Mouse (Mus musculus): Measurements from ENCODE around the gene Vapa. TPM values are rescaled to one million over a fixed set of nuclear protein-coding genes. Genes with fewer than 3 reads are reported as not detected.

The Vapa gene
- total RNA-seq (2021): 10 to 100 TPM; 86.1 to 91.4 TPM
- polyA plus RNA-seq (2012; rRNA removed): 14.3 and 21.0 TPM in 2 replicates
- long read RNA-seq, transcript Vapa-201 (6 exons, 3,369 nt): major isoform, 232 of 253 reads
- long read RNA-seq, partial matches to known transcripts: 2 of 253 reads
- long read RNA-seq, other reads (novel, unspliced or antisense): 19 of 253 reads

GRCm38 (mm10) chr17:65613463-65614412 lies at the start of gene Vapa:
TSS of gene Vapa (minus strand) at chr17:65613555.
- intact Hi-C loops (cut with DNase I): loop anchor here (2.0 kb wide), 2 partner anchors 171 to 487 kb away; partner anchors contain the start of gene Ndufv2
- WGBS: under 1% methylated on average over 83 of the region's 85 CpGs
- Histone ChIP-seq H3K79me2 (replicated peaks; ENCODE audit: control insufficient read depth, insufficient read depth, low read length) (peaks cover 9% of the 10 kb centered on the region), H3K27me3 (ENCODE audit: control insufficient read depth, insufficient read depth, low read length) (no peaks in the 10 kb centered on the region), H3K27ac (peak within 1 kb of the TSS; percentile 100), H3K4me1 (ENCODE audit: control insufficient read depth, insufficient read depth, low read length) (peaks cover 8% of the 10 kb centered on the region), H3K36me3 (ENCODE audit: control insufficient read depth, insufficient read depth, low read length) (peaks cover 19% of the 10 kb centered on the region), H3K4me3 (peak within 1 kb of the TSS; percentile 81), H3K9ac (ENCODE audit: low read depth, low read length) (peak within 1 kb of the TSS; percentile 96)
- DNase-seq: peak; percentile 99
- TF ChIP-seq CTCF (IDR thresholded peaks at IDR 0.05): no peak
- TF ChIP-seq POLR2A (IDR thresholded peaks at IDR 0.05; ENCODE audit: insufficient read depth, low read depth, low read length): peak; percentile 72
- TF ChIP-seq EP300 (IDR thresholded peaks at IDR 0.05; ENCODE audit: insufficient read depth, low read depth, low read length): peak; percentile 42; the same call in 1 of the 2 replicates

GRCm38 (mm10) chr17:65662662-65663061 lies 49.3 kb upstream of the Vapa start:
- H3K79me2 ChIP-seq (replicated peaks; ENCODE audit: control insufficient read depth, insufficient read depth, low read length): no peaks in the 10 kb centered on the region
- H3K4me3 ChIP-seq: no peak overlapping the region
- H3K9ac ChIP-seq (ENCODE audit: low read depth, low read length): no peak overlapping the region
- H3K27me3 ChIP-seq (ENCODE audit: control insufficient read depth, insufficient read depth, low read length): no peaks in the 10 kb centered on the region
- TF ChIP-seq EP300 (IDR thresholded peaks at IDR 0.05; ENCODE audit: insufficient read depth, low read depth, low read length) (no peak), CTCF (IDR thresholded peaks at IDR 0.05) (no peak), POLR2A (IDR thresholded peaks at IDR 0.05; ENCODE audit: insufficient read depth, low read depth, low read length) (no peak)
- no peak for DNase-seq
- 58% methylated on average over 3 of the region's 3 CpGs for WGBS
- no peaks in the 10 kb centered on the region; the same call in none of the 2 replicates for H3K4me1 ChIP-seq (ENCODE audit: control insufficient read depth, insufficient read depth, low read length)
- intact Hi-C loops (cut with DNase I): no loop called here
- no peak overlapping the region for H3K27ac ChIP-seq
- no peaks in the 10 kb centered on the region; the same call in 1 of the 2 replicates for H3K36me3 ChIP-seq (ENCODE audit: control insufficient read depth, insufficient read depth, low read length)

GRCm38 (mm10) chr17:65658416-65658815 lies 45.1 kb upstream of the Vapa start:
- H3K79me2 ChIP-seq (replicated peaks; ENCODE audit: control insufficient read depth, insufficient read depth, low read length): no peaks in the 10 kb centered on the region
- H3K36me3 ChIP-seq (ENCODE audit: control insufficient read depth, insufficient read depth, low read length): no peaks in the 10 kb centered on the region
- H3K4me1 ChIP-seq (ENCODE audit: control insufficient read depth, insufficient read depth, low read length): no peaks in the 10 kb centered on the region; the same call in 1 of the 2 replicates
- no peak overlapping the region for H3K9ac ChIP-seq (ENCODE audit: low read depth, low read length)
- intact Hi-C loops (cut with DNase I): no loop called here
- no peak for TF ChIP-seq EP300 (IDR thresholded peaks at IDR 0.05; ENCODE audit: insufficient read depth, low read depth, low read length)
- no peak for TF ChIP-seq POLR2A (IDR thresholded peaks at IDR 0.05; ENCODE audit: insufficient read depth, low read depth, low read length)
- TF ChIP-seq CTCF (IDR thresholded peaks at IDR 0.05): no peak
- no peak for DNase-seq
- WGBS: 52% methylated on average over 2 of the region's 2 CpGs
- H3K27ac ChIP-seq: no peak overlapping the region
- H3K4me3 ChIP-seq: no peak overlapping the region
- H3K27me3 ChIP-seq (ENCODE audit: control insufficient read depth, insufficient read depth, low read length): no peaks in the 10 kb centered on the region

- H3K27ac ChIP-seq: no peak overlapping the region
- WGBS: 94% methylated on average over 9 of the region's 9 CpGs
- no peak overlapping the region for H3K4me3 ChIP-seq
Measured at GRCm38 (mm10) chr17:65657958-65658357, 44.6 kb upstream of the Vapa start.

GRCm38 (mm10) chr17:65656731-65657130 lies 43.4 kb upstream of the Vapa start:
- H3K27me3 ChIP-seq (ENCODE audit: control insufficient read depth, insufficient read depth, low read length): no peaks in the 10 kb centered on the region
- TF ChIP-seq CTCF (IDR thresholded peaks at IDR 0.05) (no peak), POLR2A (IDR thresholded peaks at IDR 0.05; ENCODE audit: insufficient read depth, low read depth, low read length) (no peak), EP300 (IDR thresholded peaks at IDR 0.05; ENCODE audit: insufficient read depth, low read depth, low read length) (no peak)
- WGBS: 86% methylated on average over 6 of the region's 6 CpGs
- no peaks in the 10 kb centered on the region for H3K79me2 ChIP-seq (replicated peaks; ENCODE audit: control insufficient read depth, insufficient read depth, low read length)
- intact Hi-C loops (cut with DNase I): no loop called here
- no peaks in the 10 kb centered on the region for H3K36me3 ChIP-seq (ENCODE audit: control insufficient read depth, insufficient read depth, low read length)
- H3K4me1 ChIP-seq (ENCODE audit: control insufficient read depth, insufficient read depth, low read length): no peaks in the 10 kb centered on the region
- no peak overlapping the region for H3K9ac ChIP-seq (ENCODE audit: low read depth, low read length)
- no peak overlapping the region for H3K27ac ChIP-seq
- no peak overlapping the region for H3K4me3 ChIP-seq
- no peak for DNase-seq

More at GRCm38 (mm10) chr17:65657958-65658357, 44.6 kb upstream of the Vapa start:
- H3K27me3 ChIP-seq (ENCODE audit: control insufficient read depth, insufficient read depth, low read length): no peaks in the 10 kb centered on the region
- H3K36me3 ChIP-seq (ENCODE audit: control insufficient read depth, insufficient read depth, low read length): no peaks in the 10 kb centered on the region
- no peaks in the 10 kb centered on the region; the same call in 1 of the 2 replicates for H3K4me1 ChIP-seq (ENCODE audit: control insufficient read depth, insufficient read depth, low read length)
- H3K79me2 ChIP-seq (replicated peaks; ENCODE audit: control insufficient read depth, insufficient read depth, low read length): no peaks in the 10 kb centered on the region
- DNase-seq: no peak
- intact Hi-C loops (cut with DNase I): no loop called here
- no peak overlapping the region for H3K9ac ChIP-seq (ENCODE audit: low read depth, low read length)
- TF ChIP-seq POLR2A (IDR thresholded peaks at IDR 0.05; ENCODE audit: insufficient read depth, low read depth, low read length): no peak
- TF ChIP-seq CTCF (IDR thresholded peaks at IDR 0.05): no peak
- no peak for TF ChIP-seq EP300 (IDR thresholded peaks at IDR 0.05; ENCODE audit: insufficient read depth, low read depth, low read length)

Measured in heart, adult 2 months (tissue).